Mouse (Mus musculus) activated CD4-positive, CD25-positive, alpha-beta regulatory T cell (primary cell): ENCODE data around the gene Gm30302. TPM values are rescaled to one million over a fixed set of nuclear protein-coding genes. Genes with fewer than 3 reads are reported as not detected.

Experiments
- polyA plus RNA-seq, 2 experiments: library from polyadenylated mRNA; unstranded; fragments of 100-300 nt; shearing (Covaris generic); gene quantifications; one replicate each; pipeline ENCODE4 v1.2.1; 2017

Gene Gm30302
- polyA plus RNA-seq, result not detected

GRCm38 (mm10) chr13:49798901-49799300 is at the start of gene Gm30302:
Gene Gm30302, minus strand, starts transcription at chr13:49799001.

Other genes with a start within 250 kb of the Gm30302 start
- under 1 TPM; 0.36 TPM for gene Omd, start 216.5 kb downstream of the Gm30302 start, polyA plus RNA-seq
- under 1 TPM in 1 of 2 experiments, not detected in 1; 0.17 TPM for gene Ogn, start 191.0 kb downstream of the Gm30302 start, polyA plus RNA-seq
- gene Cenpp, start 146.2 kb downstream of the Gm30302 start, polyA plus RNA-seq, result 1 to 10 TPM; 2.6 to 3.7 TPM
- 10 to 100 TPM; 29.4 to 37.2 TPM for gene Nol8, start 145.9 kb downstream of the Gm30302 start, polyA plus RNA-seq
- 10 to 100 TPM; 34.7 to 35.3 TPM for gene Iars, start 116.9 kb downstream of the Gm30302 start, polyA plus RNA-seq